Mouse (Mus musculus): ENCODE measurements around the gene Gpr18.

DNA sequence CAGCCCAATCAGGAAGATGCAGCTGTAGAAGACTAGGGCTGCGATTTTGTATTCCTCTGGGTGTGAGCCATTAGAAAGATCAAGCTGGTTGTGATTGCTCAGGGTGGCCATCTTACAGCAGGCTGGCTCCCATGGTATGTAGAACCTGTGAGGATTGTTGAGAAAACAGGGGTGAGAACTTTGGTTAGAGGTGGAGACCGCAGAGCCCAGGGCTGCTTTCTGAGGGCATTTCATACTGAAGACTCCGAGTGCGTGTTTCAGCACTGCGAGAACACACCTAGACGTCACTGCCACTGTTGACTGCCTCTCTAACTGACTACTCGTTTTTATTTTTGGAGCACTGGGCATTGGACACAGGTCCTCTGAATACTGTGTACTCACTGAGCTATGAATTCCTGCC, 3.1 kb downstream of the Gpr18 start:
- TF ChIP-seq CTCF (IDR thresholded peaks at IDR 0.05; ENCODE audit: control insufficient read depth, insufficient read depth, insufficient replicate concordance, low read depth, low read length): no peak
- no peak for TF ChIP-seq POLR2A (IDR thresholded peaks at IDR 0.05; ENCODE audit: control insufficient read depth, low read depth, low read length)

All from testis, adult 2 months (tissue).